Mouse (Mus musculus) duodenum, adult 2 months (tissue): Measurements from ENCODE around the gene Cftr. TPM values are rescaled to one million over a fixed set of nuclear protein-coding genes. Genes with fewer than 3 reads are reported as not detected.

Experiments
- polyA plus RNA-seq: library from polyadenylated mRNA; depleted of rRNA; stranded (reverse); fragments of >200 nt; gene quantifications from 2 replicates; pipeline ENCODE4 v1.2.3, GENCODE M21; 2012; ENCODE audit warnings: low replicate concordance; rRNA removed

Cftr gene
- polyA plus RNA-seq = 1.0 and 5.3 TPM in 2 replicates

GRCm38 (mm10) chr6:18170311-18170922 lies at the start of gene Cftr:
Gene Cftr (plus strand): TSS chr6:18170687.

Other genes with a start within 250 kb of the Cftr start
- 0.05 TPM in 1 of 2 replicates, not detected in the other for gene Wnt2, start 140.1 kb upstream of the Cftr start, polyA plus RNA-seq
- gene Asz1, start 61.6 kb upstream of the Cftr start, polyA plus RNA-seq = not detected in 2 replicates